Mouse (Mus musculus) myocyte (in vitro differentiated cells): ENCODE measurements around the gene Gfra1.

ENCODE experiments used
- POLR2A ChIP-seq: IDR thresholded peaks from one replicate; pipeline ENCODE4 v1.6.1; 2011; ENCODE audit warnings: low read depth, mild to moderate bottlenecking, control low read depth, moderate library complexity; ENCODE audit not compliant: insufficient read length
- TCF12 ChIP-seq: IDR thresholded peaks from one replicate; pipeline ENCODE4 v1.6.1; 2011; ENCODE audit warnings: mild to moderate bottlenecking, control low read depth; ENCODE audit not compliant: poor library complexity, insufficient read depth, severe bottlenecking
- TCF3 ChIP-seq: IDR thresholded peaks from one replicate; pipeline ENCODE4 v1.6.1; 2011; ENCODE audit warnings: low read depth, control low read depth; ENCODE audit not compliant: insufficient read length
- USF1 ChIP-seq: IDR thresholded peaks from one replicate; pipeline ENCODE4 v1.6.1; 2011; ENCODE audit warnings: low read depth, mild to moderate bottlenecking, control low read depth, moderate library complexity

- no peak for TF ChIP-seq POLR2A
- no peak for TF ChIP-seq USF1
- TF ChIP-seq TCF12: no peak
- no peak for TF ChIP-seq TCF3
Observed at GRCm38 (mm10) chr19:58297926-58298325, 157.8 kb downstream of the Gfra1 start.
